Mouse (Mus musculus): ENCODE measurements at regions not wholly inside any gene's neighbourhood (a gene's known extent, or its start where the extent isn't known, plus 50 kb on each side); places are given as distances from the start of the nearest gene placed in this dataset.
A peak's percentile ranks its signal among the peaks of the same experiment; 100 is the strongest.

DNA sequence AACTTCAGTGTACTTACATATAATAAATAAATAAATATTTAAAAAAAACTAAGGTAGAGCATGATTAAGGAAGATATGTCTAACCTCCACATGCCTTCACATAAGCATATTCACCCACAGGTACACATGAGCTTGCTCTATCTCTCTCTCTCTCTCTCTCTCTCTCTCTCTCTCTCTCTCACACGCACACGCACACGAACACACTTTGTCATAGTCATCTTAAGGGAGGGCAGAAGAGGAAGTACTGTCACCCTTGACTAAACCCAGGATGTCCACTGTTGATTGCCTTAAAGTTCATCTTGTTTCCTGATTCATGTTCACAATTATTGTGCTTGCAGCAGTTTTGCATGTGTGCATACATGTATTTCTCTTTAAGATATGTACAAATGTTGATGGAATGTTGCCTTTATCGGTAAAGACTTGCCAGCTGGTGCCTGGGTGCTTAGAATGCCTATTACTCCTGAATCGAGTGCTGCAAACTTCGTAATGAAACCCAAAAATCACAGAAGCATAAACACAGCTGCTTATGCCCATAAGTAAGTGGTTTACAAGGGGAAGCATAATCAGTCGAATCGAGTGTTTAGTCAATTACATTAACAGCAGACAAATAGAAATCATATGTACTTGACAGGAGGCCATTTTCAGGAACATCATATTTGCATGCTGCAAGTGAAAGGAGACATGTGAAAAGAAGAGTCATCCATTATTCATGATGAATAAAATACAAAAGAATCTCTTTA, 84.3 kb downstream of the Tmem168 start:
- no peak for DNase-seq (ENCODE audit: low read depth, low spot score)

DNA sequence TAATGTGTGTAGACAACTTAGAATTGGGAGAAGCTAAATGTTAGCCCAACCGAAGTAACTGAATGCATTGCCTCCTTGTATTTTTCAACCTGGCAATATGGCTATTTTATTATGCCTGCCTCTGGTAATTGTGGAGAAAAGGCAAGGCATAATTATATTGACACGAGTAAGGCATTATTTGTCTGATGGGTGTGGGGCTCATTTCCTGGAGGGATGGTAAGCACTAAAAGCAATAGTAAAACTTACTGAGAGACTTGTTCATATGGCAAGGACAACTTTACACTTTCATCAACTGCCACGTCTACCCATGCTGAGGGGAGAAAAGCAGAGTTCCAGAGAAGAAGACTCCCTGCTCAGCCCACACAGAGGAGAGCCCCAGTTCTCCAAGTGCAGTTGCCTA, 93.8 kb downstream of the Tmem168 start:
- no peak for DNase-seq (ENCODE audit: low read depth, low spot score)

DNA sequence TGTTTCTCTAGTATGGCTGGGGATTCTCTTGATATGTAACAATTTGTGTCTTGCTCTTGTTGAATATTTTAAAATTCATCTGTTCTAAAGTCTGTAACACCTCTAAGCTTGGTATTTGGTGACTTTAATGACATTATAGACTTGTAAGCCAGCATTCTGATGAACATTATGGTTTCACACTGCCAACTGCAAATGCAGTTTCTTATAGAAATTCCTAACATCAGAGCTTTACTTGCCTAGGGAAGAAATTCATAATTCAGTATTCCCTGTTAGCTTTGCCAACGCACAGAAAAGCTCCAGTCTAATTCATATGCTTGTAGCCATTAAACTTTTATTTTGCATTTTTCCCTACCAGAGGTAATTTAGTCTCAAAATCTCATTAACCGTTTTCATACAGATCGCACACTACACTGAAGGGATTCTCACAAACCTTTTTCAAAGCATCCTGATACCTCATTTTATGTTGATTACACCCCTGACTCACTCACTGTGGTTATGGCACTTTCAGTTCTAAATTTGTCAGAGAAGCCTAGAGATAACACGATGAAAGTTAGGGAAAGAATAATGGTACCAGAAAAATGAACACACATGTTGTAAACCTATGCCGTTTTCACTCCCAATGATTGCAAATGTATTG, 131.3 kb downstream of the Tmem168 start:
- no peak for DNase-seq (ENCODE audit: low read depth, low spot score)

DNA sequence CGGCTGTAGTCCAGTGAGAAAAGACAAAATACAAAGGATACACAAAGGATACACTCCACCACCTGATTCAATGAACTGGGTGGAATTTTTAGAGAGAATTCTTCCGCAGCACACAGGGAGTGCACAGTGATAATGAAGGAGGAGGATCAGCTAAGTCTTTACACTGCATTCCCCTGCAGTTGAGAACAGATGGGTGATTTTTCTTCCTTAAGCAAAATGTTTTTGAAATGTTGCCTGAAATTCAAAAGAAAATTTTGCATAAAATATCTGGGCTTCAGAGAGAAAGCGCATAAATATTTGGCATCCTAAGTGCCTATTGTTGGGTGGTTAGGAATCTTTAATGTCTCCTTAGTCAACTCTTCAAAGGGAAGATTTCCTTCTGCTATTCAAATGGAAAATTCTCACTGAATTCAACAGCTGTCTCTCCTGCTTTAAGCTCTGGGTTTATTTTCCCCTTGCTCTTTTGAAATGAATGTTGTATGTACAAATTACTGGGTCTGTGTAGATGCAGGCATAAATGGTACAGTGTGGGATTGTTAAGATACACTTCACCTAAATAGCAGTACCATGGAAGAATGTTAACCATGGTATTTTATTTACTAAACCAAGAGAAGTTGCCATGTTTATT, 158.6 kb downstream of the Tmem168 start:
- DNase-seq (ENCODE audit: low read depth, low spot score), result no peak

DNA sequence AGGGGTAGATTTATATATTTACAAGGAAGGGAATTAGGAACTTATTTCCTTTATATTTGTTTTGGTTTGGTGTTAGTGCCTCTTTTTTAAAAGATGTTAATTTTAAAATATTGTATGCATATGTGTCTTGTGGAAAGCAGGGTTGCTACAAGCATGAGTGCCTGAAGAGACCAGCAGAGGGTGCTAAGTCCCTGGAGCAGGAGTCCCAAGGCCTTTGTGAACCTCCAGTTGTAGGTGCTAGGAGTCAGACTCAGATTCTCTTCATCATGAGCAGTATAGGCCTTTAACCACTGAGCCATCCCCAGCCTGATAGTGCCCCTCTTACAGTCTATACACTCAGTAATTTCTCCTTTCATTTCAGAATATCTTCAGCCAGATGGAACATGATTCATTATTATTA, 189.0 kb upstream of the Vwde start:
- peak; percentile 12 for DNase-seq (ENCODE audit: low read depth, low spot score)

DNA sequence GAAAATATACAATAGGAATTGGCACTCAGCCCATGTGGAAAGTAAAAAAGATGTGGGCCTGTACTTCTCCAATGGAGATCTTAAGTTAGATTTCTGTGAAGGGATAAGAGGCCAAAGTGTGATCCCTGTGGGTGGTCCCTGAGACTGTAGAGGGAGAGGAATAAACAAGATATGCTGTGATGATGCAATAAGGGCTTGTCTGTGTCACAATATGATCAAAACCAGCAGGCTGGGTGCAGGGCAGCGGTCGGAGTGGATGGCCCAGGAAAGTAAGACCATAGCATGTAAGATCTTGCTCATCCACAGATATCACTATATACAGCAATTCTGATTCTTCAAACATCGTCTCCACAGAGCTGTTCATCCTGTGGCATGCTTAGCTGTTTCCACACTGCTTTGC, 188.3 kb upstream of the Vwde start:
- no peak for DNase-seq (ENCODE audit: low read depth, low spot score)

DNA sequence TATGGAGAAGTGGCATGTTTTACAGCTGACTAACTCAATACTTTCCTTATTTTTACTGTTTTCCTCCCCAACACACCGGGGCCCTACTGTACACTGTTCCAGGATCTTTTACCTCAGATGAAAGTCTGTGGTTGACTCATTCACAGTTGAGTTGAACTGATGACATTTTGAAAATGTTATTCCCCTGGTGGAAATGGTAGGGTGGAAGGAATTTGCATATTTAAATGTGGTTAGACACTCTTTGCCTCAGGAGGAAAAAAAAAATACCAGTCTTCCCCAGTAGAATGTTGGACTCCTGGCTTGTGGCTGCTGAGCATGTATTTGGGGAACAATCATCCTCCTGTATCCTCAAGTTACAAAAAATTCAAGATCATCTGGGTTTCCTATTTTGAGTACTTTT, 159.7 kb upstream of the Vwde start:
- DNase-seq (ENCODE audit: low read depth, low spot score), result no peak

DNA sequence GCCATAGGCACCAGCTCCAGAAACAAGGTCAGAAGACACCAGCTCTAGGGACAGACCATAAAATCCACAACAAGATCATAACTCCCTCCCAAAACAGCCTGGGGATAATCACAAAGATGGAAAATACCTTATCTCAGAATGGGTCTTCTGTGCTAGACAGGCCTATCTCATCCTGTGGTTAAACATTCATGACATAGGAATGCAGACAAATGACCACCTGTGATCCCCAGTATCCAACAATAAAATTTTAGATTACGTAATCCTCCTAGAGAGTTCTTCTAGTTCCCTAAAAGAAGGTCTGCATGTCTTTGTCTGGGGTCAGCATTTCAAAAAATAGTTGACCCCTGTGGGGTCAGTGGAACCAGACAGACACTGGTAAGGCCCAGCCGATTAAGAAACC, 158.4 kb upstream of the Vwde start:
- no peak for DNase-seq (ENCODE audit: low read depth, low spot score)

DNA sequence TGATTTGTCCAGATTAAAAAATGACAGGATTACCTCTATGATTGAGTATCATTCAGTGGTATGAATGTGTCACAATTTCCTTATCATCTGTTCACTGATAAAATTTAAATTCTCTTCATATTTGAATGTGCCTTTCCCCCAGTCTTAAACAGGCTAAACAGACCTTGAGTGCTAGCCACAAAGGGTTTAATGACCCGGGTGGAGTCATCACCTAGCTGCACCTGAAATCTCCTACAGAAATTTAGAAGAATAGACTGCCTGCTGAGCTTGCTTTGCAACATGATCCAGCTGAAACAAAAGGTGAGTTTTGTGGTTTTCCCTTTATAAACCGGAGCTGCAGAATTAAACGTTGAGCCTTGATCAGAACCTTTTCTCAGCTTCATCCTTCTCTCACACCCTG, 156.1 kb upstream of the Vwde start:
- DNase-seq (ENCODE audit: low read depth, low spot score), result no peak

DNA sequence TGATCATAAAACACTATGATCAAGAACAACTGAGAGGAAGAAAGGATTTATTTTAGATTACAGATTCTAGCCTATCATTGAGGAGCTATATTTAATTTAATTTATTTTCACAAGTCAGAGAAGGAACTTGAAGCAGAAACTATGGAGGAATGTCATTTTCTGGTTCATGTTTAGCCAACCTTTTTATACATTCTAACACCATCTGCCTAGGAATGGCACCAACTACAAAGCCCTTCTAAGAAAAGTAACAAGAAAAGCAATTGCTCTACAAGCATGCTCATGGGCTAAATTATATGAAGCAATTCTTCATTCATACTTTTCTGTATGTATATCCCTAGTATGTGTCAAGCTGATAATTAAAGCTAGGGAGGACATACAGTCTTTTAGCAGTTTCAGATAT, 155.0 kb upstream of the Vwde start:
- no peak for DNase-seq (ENCODE audit: low read depth, low spot score)

DNA sequence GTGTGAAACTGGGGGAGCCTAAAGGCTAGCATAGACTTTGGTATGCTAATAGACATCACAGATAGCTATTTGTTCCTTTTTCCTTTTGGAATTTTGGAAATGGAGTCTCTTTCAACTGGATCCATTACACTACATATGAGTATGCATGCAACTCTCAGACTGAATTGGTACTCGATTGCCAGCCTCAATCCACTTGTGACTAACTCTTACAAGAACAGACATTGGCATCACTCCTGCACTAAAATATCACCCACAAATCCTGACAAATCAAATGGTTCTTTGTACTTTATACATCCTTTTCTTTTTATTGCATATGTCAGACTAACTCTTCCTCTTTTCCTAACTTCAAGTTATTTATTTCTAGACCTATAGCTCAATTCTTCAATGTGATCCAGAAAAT, 149.1 kb upstream of the Vwde start:
- no peak for DNase-seq (ENCODE audit: low read depth, low spot score)

DNA sequence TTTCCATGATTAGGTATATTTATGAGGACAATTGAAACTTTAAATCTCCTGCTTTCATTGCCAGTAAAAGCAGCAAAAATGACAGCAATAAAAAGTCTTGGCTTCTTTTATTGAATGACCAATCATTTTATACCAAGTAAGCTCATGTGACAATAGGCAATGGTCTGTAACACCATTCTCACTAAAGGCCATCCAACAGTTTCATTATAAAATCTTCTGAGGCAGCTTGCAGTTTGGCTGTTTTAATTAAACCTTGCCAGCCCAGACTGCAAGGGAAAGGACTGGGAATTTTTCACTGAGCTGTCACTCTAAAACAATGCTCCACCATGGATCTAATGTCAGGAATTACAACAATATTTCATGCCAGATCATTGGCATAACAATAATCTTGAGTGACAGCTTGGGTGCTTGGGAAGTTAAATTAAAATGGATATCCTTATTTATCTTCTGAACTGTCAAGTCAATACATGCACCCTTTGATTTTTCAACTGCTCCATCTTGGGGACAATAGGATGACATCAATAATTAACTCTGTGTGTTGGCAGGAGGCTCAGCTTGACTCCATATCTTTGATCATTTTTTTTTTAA, 145.0 kb upstream of the Vwde start:
- peak; percentile 5 for DNase-seq (ENCODE audit: low read depth, low spot score)
